Mouse (Mus musculus): ENCODE measurements at regions not wholly inside any gene's neighbourhood (a gene's known extent, or its start where the extent isn't known, plus 50 kb on each side); places are given as distances from the start of the nearest gene placed in this dataset.

DNA sequence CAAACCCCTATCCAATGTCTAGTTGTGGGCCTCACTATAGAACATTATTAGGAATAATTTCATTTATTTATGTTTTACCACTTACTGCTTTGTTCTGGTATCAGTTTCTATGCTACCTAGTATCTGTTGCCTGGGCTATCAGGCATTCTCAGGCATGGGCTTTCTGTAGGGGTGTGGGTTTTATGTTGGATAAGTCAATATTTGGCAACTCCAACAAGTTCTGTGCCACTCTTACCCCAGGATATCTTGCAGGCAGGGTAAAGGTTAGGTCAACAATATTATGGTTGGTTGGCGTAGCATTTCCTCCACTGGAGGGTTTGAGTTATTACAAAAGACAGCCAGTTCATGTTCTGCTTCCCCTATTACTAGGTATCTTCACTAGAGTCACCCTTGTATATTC lies 65.8 kb downstream of the Smim10l1 start:
- no peak for DNase-seq (ENCODE audit: low spot score)

DNA sequence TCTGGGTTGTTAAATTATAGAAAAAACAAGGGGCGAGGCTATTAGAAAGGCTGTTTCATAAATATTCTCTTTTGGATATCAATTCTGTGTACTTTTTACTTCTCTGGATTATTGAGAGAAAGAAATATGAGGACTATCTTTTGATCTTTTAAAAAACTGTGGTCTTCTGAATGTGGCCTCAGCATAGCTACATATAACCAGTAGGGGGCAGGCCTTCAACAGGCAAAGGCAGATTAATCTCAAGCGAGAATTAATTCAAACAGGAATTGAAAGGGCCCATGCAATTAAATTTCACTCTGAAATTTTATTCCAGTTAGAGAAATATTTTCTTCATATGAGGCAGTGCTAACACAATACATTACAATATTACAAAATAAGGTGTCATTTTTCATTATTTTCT lies 66.6 kb downstream of the Smim10l1 start:
- DNase-seq (ENCODE audit: low spot score): peak; percentile 32

DNA sequence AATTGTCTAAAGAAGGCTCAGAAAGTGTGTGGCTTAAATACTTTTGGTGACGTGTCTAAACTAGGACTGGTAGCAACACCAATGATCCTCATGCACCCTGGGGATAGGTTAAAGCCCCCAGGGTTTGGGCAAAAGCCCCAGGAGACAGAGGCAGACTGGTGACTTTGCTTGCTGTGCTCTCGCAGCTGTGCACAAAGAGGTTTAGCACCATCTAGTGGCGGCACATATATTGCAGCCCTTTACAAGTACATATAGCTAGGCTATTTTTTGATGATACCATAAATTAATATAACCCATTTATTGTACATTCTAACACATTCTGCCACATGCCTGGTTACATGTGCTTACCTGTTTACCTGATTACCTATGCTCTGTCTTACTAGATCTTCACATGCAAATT lies 85.8 kb upstream of the 5530400C23Rik start:
- peak; percentile 64 for DNase-seq (ENCODE audit: low spot score)
